Mouse (Mus musculus) 3T3-L1 (cell line): ENCODE results near the gene Arrb2.
"Not testable (repeated sequence)": the region's sequence is repeated elsewhere in the genome, so short reads cannot be mapped to it uniquely, and the experiment has no call there.

Experiments
- DNase-seq: peaks from one replicate; pipeline ENCODE4 v3.0.0-alpha.2; 2015; ENCODE audit warnings: low read depth, low spot score

The Arrb2 gene

GRCm38 (mm10) chr11:70432048-70432894, at the start of gene Arrb2:
Gene Arrb2, plus strand, starts transcription at chr11:70432635.
- DNase-seq = peak; percentile 98

- DNase-seq = no peak
Observed at GRCm38 (mm10) chr11:70384136-70384535, 48.3 kb upstream of the Arrb2 start.

- no peak for DNase-seq
Observed at GRCm38 (mm10) chr11:70387436-70387835, 45.0 kb upstream of the Arrb2 start.

- DNase-seq = no peak
Observed at GRCm38 (mm10) chr11:70389421-70389820, 43.0 kb upstream of the Arrb2 start.

- DNase-seq = no peak
Observed at GRCm38 (mm10) chr11:70403598-70403997, 28.8 kb upstream of the Arrb2 start.

GRCm38 (mm10) chr11:70409594-70410296, 22.7 kb upstream of the Arrb2 start, which contains the start of gene Pelp1:
Gene Pelp1, minus strand, starts transcription at chr11:70410031.
- DNase-seq = peak; percentile 92

- DNase-seq = no peak
Observed at GRCm38 (mm10) chr11:70410297-70410643, 22.2 kb upstream of the Arrb2 start.

GRCm38 (mm10) chr11:70412591-70412990, 19.8 kb upstream of the Arrb2 start:
- DNase-seq = no peak

GRCm38 (mm10) chr11:70413961-70414360, 18.5 kb upstream of the Arrb2 start:
- DNase-seq = peak; percentile 91

- DNase-seq = no peak
Observed at GRCm38 (mm10) chr11:70418199-70418598, 14.2 kb upstream of the Arrb2 start.

GRCm38 (mm10) chr11:70419486-70419885, 12.9 kb upstream of the Arrb2 start:
- DNase-seq = no peak

- not testable (repeated sequence) for DNase-seq
Observed at GRCm38 (mm10) chr11:70426598-70426997, 5.8 kb upstream of the Arrb2 start.

GRCm38 (mm10) chr11:70431574-70431973, 861 bp upstream of the Arrb2 start:
- peak; percentile 61 for DNase-seq

GRCm38 (mm10) chr11:70432895-70433568, 597 bp downstream of the Arrb2 start:
- peak; percentile 53 for DNase-seq

GRCm38 (mm10) chr11:70433569-70433943, 1.1 kb downstream of the Arrb2 start:
- DNase-seq = no peak

GRCm38 (mm10) chr11:70433951-70434350, 1.5 kb downstream of the Arrb2 start:
- no peak for DNase-seq

- no peak for DNase-seq
Observed at GRCm38 (mm10) chr11:70435476-70435875, 3.0 kb downstream of the Arrb2 start.

- no peak for DNase-seq
Observed at GRCm38 (mm10) chr11:70437426-70437825, 5.0 kb downstream of the Arrb2 start.

GRCm38 (mm10) chr11:70438728-70439374, 6.4 kb downstream of the Arrb2 start:
- DNase-seq = no peak

- no peak for DNase-seq
Observed at GRCm38 (mm10) chr11:70440637-70441036, 8.2 kb downstream of the Arrb2 start.

- DNase-seq = no peak
Observed at GRCm38 (mm10) chr11:70441882-70442281, 9.4 kb downstream of the Arrb2 start.

GRCm38 (mm10) chr11:70443964-70444363, 11.5 kb downstream of the Arrb2 start:
- DNase-seq = no peak
